Mouse (Mus musculus) CD4-positive, CD25-positive, alpha-beta regulatory T cell, adult 4 months (primary cell): Measurements from ENCODE around the gene Hsd17b14. TPM values are rescaled to one million over a fixed set of nuclear protein-coding genes. Genes with fewer than 3 reads are reported as not detected.

Source experiments
- ATAC-seq: one replicate; pipeline ENCODE4 v1.8.0; 2017
- polyA plus RNA-seq, 2 experiments: library from polyadenylated mRNA; unstranded; fragments of 100-300 nt; shearing (Covaris generic); gene quantifications; one replicate each; pipeline ENCODE4 v1.2.1; 2017

The Hsd17b14 gene
- polyA plus RNA-seq, 2 experiments from 2014 or later: 0.77 to 0.81 TPM

- no peak for ATAC-seq
Observed at GRCm38 (mm10) chr7:45609511-45609910, 54.8 kb downstream of the Hsd17b14 start.

DNA sequence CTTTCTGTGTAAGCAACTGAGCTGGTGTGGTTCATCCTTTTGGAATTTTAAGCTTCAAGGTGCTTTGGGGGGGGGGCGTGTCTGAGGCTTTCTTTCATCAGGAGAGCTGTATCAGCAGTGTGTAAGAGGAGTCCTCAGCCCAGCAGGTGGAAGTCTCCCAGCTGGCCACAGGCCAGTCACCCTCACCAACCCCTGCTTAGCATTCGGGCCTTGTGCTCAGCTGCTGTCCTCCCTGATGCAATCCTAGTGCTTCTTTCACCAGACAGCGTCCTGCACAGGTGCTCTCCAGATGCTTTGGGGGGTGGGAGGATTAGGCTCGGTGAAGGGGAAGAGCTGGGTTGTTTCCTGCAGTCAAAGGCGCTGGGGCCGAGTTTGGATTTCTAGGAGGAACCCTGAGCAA lies 61.6 kb downstream of the Hsd17b14 start:
- no peak for ATAC-seq

- no peak for ATAC-seq
Observed at GRCm38 (mm10) chr7:45617042-45617695, 62.5 kb downstream of the Hsd17b14 start, which contains the start of gene Fut1. TSS of gene Fut1 (plus strand) at chr7:45617289.

Other genes starting within 250 kb of the Hsd17b14 start
- 10 to 100 TPM; 11.7 to 15.9 TPM for gene Trpm4, start 221.1 kb upstream of the Hsd17b14 start, polyA plus RNA-seq
- not detected for gene Hrc, start 219.6 kb upstream of the Hsd17b14 start, polyA plus RNA-seq
- gene Ppfia3, start 187.9 kb upstream of the Hsd17b14 start, polyA plus RNA-seq: not detected
- gene Lin7b, start 184.3 kb upstream of the Hsd17b14 start, polyA plus RNA-seq: not detected
- 100 to 1,000 TPM in 1 of 2 experiments, 10 to 100 TPM in 1; 82.1 to 130 TPM for gene Snrnp70, start 159.2 kb upstream of the Hsd17b14 start, polyA plus RNA-seq
- not detected for gene Kcna7, start 149.2 kb upstream of the Hsd17b14 start, polyA plus RNA-seq
- not detected for gene Ntf5, start 141.2 kb upstream of the Hsd17b14 start, polyA plus RNA-seq
- gene Lhb, start 134.1 kb upstream of the Hsd17b14 start, polyA plus RNA-seq: not detected
- 10 to 100 TPM in 1 of 2 experiments, 1 to 10 TPM in 1; 9.2 to 18.2 TPM for gene Gys1, start 120.0 kb upstream of the Hsd17b14 start, polyA plus RNA-seq
- gene Ruvbl2, start 116.8 kb upstream of the Hsd17b14 start, polyA plus RNA-seq: 10 to 100 TPM; 41.9 to 51.9 TPM
- gene Ftl1, start 95.0 kb upstream of the Hsd17b14 start, polyA plus RNA-seq: 1,000 to 10,000 TPM; 1,962 to 2,374 TPM
- gene Bax, start 88.0 kb upstream of the Hsd17b14 start, polyA plus RNA-seq: 100 to 1,000 TPM; 146 to 164 TPM
- 1 to 10 TPM; 1.2 TPM for gene Tulp2, start 73.0 kb upstream of the Hsd17b14 start, polyA plus RNA-seq
- under 1 TPM in 1 of 2 experiments, not detected in 1; 0.62 TPM for gene Gm45808, start 68.1 kb upstream of the Hsd17b14 start, polyA plus RNA-seq
- gene Dhdh, start 66.1 kb upstream of the Hsd17b14 start, polyA plus RNA-seq: 1 to 10 TPM; 1.1 to 2.7 TPM
- gene Nucb1, start 44.5 kb upstream of the Hsd17b14 start, polyA plus RNA-seq: 100 to 1,000 TPM; 124 to 159 TPM
- 100 to 1,000 TPM in 1 of 2 experiments, 10 to 100 TPM in 1; 49.3 to 132 TPM for gene Ppp1r15a, start 28.6 kb upstream of the Hsd17b14 start, polyA plus RNA-seq
- gene Plekha4, start 28.6 kb upstream of the Hsd17b14 start, polyA plus RNA-seq: under 1 TPM in 1 of 2 experiments, not detected in 1; 0.20 TPM
- gene Bcat2, start 15.3 kb downstream of the Hsd17b14 start, polyA plus RNA-seq: 10 to 100 TPM; 46.4 to 77.9 TPM
- gene Fgf21, start 60.6 kb downstream of the Hsd17b14 start, polyA plus RNA-seq: not detected
- not detected for gene Fut1, start 62.4 kb downstream of the Hsd17b14 start, polyA plus RNA-seq
- not detected for gene Izumo1, start 66.9 kb downstream of the Hsd17b14 start, polyA plus RNA-seq
- gene Rasip1, start 72.6 kb downstream of the Hsd17b14 start, polyA plus RNA-seq: under 1 TPM in 1 of 2 experiments, not detected in 1; 0.20 TPM
- under 1 TPM; 0.32 to 0.40 TPM for gene Mamstr, start 85.1 kb downstream of the Hsd17b14 start, polyA plus RNA-seq
- not detected for gene Fut2, start 111.5 kb downstream of the Hsd17b14 start, polyA plus RNA-seq
- not detected for gene Ntn5, start 129.1 kb downstream of the Hsd17b14 start, polyA plus RNA-seq
- under 1 TPM in 1 of 2 experiments, not detected in 1; 0.30 TPM for gene Sec1, start 139.5 kb downstream of the Hsd17b14 start, polyA plus RNA-seq
- gene Car11, start 144.9 kb downstream of the Hsd17b14 start, polyA plus RNA-seq: 1 to 10 TPM; 1.2 to 1.3 TPM
- 1 to 10 TPM; 7.4 to 8.8 TPM for gene Dbp, start 150.2 kb downstream of the Hsd17b14 start, polyA plus RNA-seq
- 1,000 to 10,000 TPM; 2,369 to 2,427 TPM for gene Rpl18, start 160.6 kb downstream of the Hsd17b14 start, polyA plus RNA-seq
- 10 to 100 TPM; 15.2 to 21.1 TPM for gene Sphk2, start 163.1 kb downstream of the Hsd17b14 start, polyA plus RNA-seq
- gene Fam83e, start 166.3 kb downstream of the Hsd17b14 start, polyA plus RNA-seq: not detected
- not detected for gene Spaca4, start 170.9 kb downstream of the Hsd17b14 start, polyA plus RNA-seq
- gene Lmtk3, start 228.8 kb downstream of the Hsd17b14 start, polyA plus RNA-seq: not detected
- 1 to 10 TPM; 3.1 to 5.2 TPM for gene Sult2b1, start 229.8 kb downstream of the Hsd17b14 start, polyA plus RNA-seq